Mouse (Mus musculus) megakaryocyte, adult 5-6 weeks (primary cell): ENCODE measurements around the gene P2rx2. TPM values are rescaled to one million over a fixed set of nuclear protein-coding genes. Genes with fewer than 3 reads are reported as not detected.

Experiments
- ATAC-seq: 2 replicates; pipeline ENCODE4 v1.8.0; 2016; ENCODE audit warnings: mild to moderate bottlenecking, inconsistent platforms; ENCODE audit not compliant: poor library complexity, severe bottlenecking
- total RNA-seq, 2 experiments: library from RNA; stranded (forward) in 1 of 2; stranded (reverse) in 1 of 2; fragments of 153-499, 151-499 nt in 1 of 2; fragments of 221-1000, 200-1000 nt in 1 of 2; gene quantifications; 2 replicates each; pipeline versions ENCODE4 v1.2.3 to v1.2.4; 2015 to 2017

P2rx2 gene
- not detected in 2 replicates for total RNA-seq (2015)
- total RNA-seq (2017) = 0.11 TPM in 1 of 2 replicates, not detected in the other

GRCm38 (mm10) chr5:110342648-110343284, at the start of gene P2rx2:
P2rx2 (minus strand) TSS chr5:110343212.
- ATAC-seq = peak; percentile 39; the same call in 1 of the 2 replicates

- no peak for ATAC-seq
These were observed 49.7 kb upstream of the P2rx2 start for GRCm38 (mm10) chr5:110392727-110393126.

- no peak for ATAC-seq
These were observed 47.6 kb upstream of the P2rx2 start for GRCm38 (mm10) chr5:110390631-110391030.

- ATAC-seq = no peak
These were observed 44.3 kb upstream of the P2rx2 start for GRCm38 (mm10) chr5:110387332-110387731.

- ATAC-seq = peak; percentile 66
These were observed 43.6 kb upstream of the P2rx2 start for GRCm38 (mm10) chr5:110386371-110387330.

- ATAC-seq = peak; percentile 66
These were observed 42.3 kb upstream of the P2rx2 start for GRCm38 (mm10) chr5:110385263-110385662.

- ATAC-seq = no peak
These were observed 41.5 kb upstream of the P2rx2 start for GRCm38 (mm10) chr5:110384491-110384890.

GRCm38 (mm10) chr5:110379823-110380222, 36.8 kb upstream of the P2rx2 start:
- ATAC-seq = no peak

- no peak for ATAC-seq
These were observed 36.1 kb upstream of the P2rx2 start for GRCm38 (mm10) chr5:110379086-110379485.

GRCm38 (mm10) chr5:110378181-110378583, 35.2 kb upstream of the P2rx2 start:
- ATAC-seq = no peak

- ATAC-seq = peak; percentile 81
These were observed 33.9 kb upstream of the P2rx2 start for GRCm38 (mm10) chr5:110376802-110377433.

GRCm38 (mm10) chr5:110363822-110364545, 21.0 kb upstream of the P2rx2 start:
- 0 out of 2 replicates have a peak, but pooled peaks have one; percentile 9 for ATAC-seq

- peak; percentile 88 for ATAC-seq
These were observed 20.3 kb upstream of the P2rx2 start for GRCm38 (mm10) chr5:110363179-110363821.

GRCm38 (mm10) chr5:110362813-110363178, 19.8 kb upstream of the P2rx2 start:
- ATAC-seq = no peak

GRCm38 (mm10) chr5:110361465-110361864, 18.5 kb upstream of the P2rx2 start:
- no peak for ATAC-seq

GRCm38 (mm10) chr5:110357531-110358179, 14.6 kb upstream of the P2rx2 start:
- ATAC-seq = peak; percentile 93

- ATAC-seq = peak; percentile 39; the same call in 1 of the 2 replicates
These were observed 11.7 kb upstream of the P2rx2 start for GRCm38 (mm10) chr5:110354716-110355115.

- ATAC-seq = no peak
These were observed 4.0 kb upstream of the P2rx2 start for GRCm38 (mm10) chr5:110347006-110347405.

GRCm38 (mm10) chr5:110345553-110345952, 2.5 kb upstream of the P2rx2 start:
- peak; percentile 53 for ATAC-seq

- ATAC-seq = no peak
These were observed 1.5 kb upstream of the P2rx2 start, which contains the start of gene Lrcol1 for GRCm38 (mm10) chr5:110344524-110344923. Lrcol1 (plus strand) TSS chr5:110344730.
